Mouse (Mus musculus) brain, embryonic 14.5 days (tissue): ENCODE measurements at regions not wholly inside any gene's neighbourhood (a gene's known extent, or its start where the extent isn't known, plus 50 kb on each side); places are given as distances from the start of the nearest gene placed in this dataset.

Experiments used
- CTCF ChIP-seq: fragments of 200-500 bp; IDR thresholded peaks from 2 replicates; pipeline ENCODE4 v1.5.1; 2012; ENCODE audit warnings: inconsistent platforms, mild to moderate bottlenecking, moderate library complexity, borderline replicate concordance; ENCODE audit not compliant: insufficient read depth, insufficient read length; ENCODE audit errors: extremely low read depth
- POLR2A ChIP-seq: fragments of 200-500 bp; IDR thresholded peaks from 2 replicates; pipeline ENCODE4 v1.6.1; 2012; ENCODE audit warnings: mild to moderate bottlenecking, inconsistent platforms, borderline replicate concordance; ENCODE audit not compliant: poor library complexity, insufficient read depth, insufficient read length, severe bottlenecking; ENCODE audit errors: extremely low read depth

- TF ChIP-seq POLR2A (no peak), CTCF (no peak)
Observed at GRCm38 (mm10) chr11:57913020-57913699, 80.5 kb upstream of the Hand1 start.
